Mouse (Mus musculus): ENCODE data around the gene Tk1. TPM values are rescaled to one million over a fixed set of nuclear protein-coding genes. Genes with fewer than 3 reads are reported as not detected.
A peak's percentile ranks its signal among the peaks of the same experiment; 100 is the strongest.
"Not testable (repeated sequence)": the region's sequence is repeated elsewhere in the genome, so short reads cannot be mapped to it uniquely, and the experiment has no call there.

Gene Tk1
- polyA plus RNA-seq, 1 experiment from 2014 or later: 92.9 TPM

DNA sequence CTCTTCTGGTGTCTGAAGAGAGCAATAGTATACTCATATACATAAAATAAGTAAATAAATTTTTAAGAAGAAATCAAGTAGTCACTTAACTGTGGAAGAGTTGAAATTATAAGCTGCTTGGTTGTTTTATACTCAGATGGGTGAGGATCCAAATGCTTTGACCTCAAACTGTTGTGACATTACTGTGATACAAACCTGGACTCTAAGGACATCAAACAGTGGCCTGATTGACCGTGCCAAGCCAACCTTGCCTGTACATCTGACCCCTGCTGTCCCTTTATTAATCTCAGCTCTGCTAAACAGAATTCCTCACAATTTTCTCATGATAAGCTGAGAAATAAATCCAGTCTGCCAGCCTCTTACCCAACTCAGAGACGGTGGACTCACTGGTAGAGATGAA is 19.8 kb upstream of the Tk1 start:
- 79% methylated on average over 2 of the region's 2 CpGs for WGBS
- Histone ChIP-seq H3K27me3 (no peaks in the 10 kb centered on the region), H3K36me3 (no peaks in the 10 kb centered on the region), H3K4me3 (no peak overlapping the region), H3K4me2 (no peak overlapping the region), H3K4me1 (replicated peaks) (peaks cover 30% of the 10 kb centered on the region), H3K9ac (no peak overlapping the region), H3K9me3 (replicated peaks) (no peaks in the 10 kb centered on the region), H3K27ac (no peak overlapping the region)
- ATAC-seq (replicated peaks; ENCODE audit: insufficient number of reproducible peaks, insufficient read depth, low FRiP score, low read depth): no peak

DNA sequence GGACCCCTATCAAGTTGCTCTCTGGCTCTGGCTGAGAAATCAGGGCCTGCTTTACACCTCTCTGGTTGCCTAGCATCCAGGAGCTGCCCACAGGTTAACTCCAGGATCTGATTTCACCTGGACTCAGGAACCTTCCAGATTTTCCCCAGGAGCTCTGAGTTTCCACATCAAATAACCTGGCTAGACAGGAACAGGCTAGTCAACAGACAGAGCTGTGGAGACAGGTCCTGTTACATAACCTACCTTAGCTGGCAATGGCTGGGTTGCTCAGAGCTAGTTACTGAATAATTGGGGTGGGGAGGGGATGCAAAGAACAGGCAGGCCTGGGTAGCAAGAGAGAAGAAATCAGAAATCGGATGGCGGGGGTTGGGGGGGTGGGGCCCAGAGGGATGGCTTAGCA is 19.1 kb upstream of the Tk1 start:
- Histone ChIP-seq H3K27ac (no peak overlapping the region), H3K4me2 (no peak overlapping the region), H3K4me3 (no peak overlapping the region), H3K27me3 (no peaks in the 10 kb centered on the region), H3K36me3 (no peaks in the 10 kb centered on the region), H3K4me1 (replicated peaks) (peaks cover 26% of the 10 kb centered on the region), H3K9ac (no peak overlapping the region), H3K9me3 (replicated peaks) (no peaks in the 10 kb centered on the region)
- WGBS: 59% methylated on average over 2 of the region's 2 CpGs
- no peak for ATAC-seq (replicated peaks; ENCODE audit: insufficient number of reproducible peaks, insufficient read depth, low FRiP score, low read depth)

DNA sequence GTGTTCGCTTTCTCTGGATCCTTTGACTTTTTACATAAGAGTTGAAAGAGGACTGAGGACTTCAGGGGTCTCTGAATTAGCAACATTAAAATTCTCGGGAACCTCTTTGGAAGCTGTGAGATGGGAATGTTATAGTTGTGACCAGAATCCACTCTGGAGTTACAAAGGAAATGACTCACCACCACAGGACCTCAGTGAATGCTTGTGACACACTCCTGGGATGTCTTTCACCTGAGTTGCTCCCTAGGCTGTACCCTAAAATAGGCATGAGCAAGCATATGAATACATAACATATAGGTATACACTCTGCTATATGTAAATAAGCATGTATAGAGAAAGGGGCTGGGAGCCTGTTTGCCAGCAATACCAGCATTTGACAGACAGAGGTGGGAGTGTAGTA is 17.5 kb upstream of the Tk1 start:
- Histone ChIP-seq H3K4me1 (replicated peaks) (peaks cover 26% of the 10 kb centered on the region), H3K4me2 (no peak overlapping the region), H3K27me3 (no peaks in the 10 kb centered on the region), H3K36me3 (no peaks in the 10 kb centered on the region), H3K9ac (no peak overlapping the region), H3K9me3 (replicated peaks) (no peaks in the 10 kb centered on the region), H3K4me3 (no peak overlapping the region), H3K27ac (no peak overlapping the region)
- ATAC-seq (replicated peaks; ENCODE audit: insufficient number of reproducible peaks, insufficient read depth, low FRiP score, low read depth): no peak
- 81% methylated on average over 2 of the region's 2 CpGs for WGBS

DNA sequence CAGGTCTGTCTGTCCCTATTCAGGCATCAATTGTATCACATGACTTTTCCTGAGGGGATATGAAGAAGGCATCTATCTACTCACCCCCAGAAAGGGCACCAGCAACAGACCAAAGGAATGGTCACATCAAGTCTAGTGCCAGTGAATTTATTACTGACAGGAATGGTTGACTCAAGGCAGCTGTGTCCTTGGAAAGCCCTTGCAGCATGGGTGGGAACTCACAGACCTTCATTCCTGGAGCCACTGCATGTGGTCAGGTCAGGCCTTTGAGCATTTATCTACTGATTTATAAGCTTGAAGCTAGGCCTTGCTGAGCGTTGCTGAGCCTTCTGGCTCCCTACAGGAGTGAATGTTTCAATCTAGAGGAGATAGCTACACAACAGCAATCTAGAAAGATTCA is 15.0 kb upstream of the Tk1 start:
- Histone ChIP-seq H3K9me3 (replicated peaks) (no peaks in the 10 kb centered on the region), H3K36me3 (no peaks in the 10 kb centered on the region), H3K27ac (peak overlapping the region; percentile 48), H3K4me3 (no peak overlapping the region), H3K27me3 (no peaks in the 10 kb centered on the region), H3K4me2 (no peak overlapping the region), H3K9ac (0 out of 2 replicates have a peak overlapping the region, but pooled peaks have one; percentile 0), H3K4me1 (replicated peaks) (peaks cover 25% of the 10 kb centered on the region)
- WGBS: 22% methylated on average over 1 of the region's 1 CpGs
- ATAC-seq (replicated peaks; ENCODE audit: insufficient number of reproducible peaks, insufficient read depth, low FRiP score, low read depth): no peak

DNA sequence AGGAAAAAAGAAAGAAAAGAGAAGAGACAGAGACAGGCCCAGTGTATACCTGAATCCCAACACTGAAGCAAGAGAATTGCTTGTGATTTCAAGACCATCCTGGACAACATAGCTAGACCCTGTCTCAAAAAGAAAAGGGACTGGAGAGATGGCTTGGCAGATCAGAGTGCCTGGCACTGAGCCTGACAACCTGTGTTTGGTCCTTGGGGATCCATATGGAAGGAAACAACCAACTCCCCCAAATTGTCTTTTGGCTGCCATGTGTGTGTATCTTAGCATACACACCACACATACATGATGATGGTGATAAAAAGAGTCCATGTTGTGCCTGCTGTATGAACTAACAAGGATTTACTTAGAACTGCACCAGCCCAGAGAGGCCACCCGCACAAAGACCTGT is 13.1 kb upstream of the Tk1 start:
- no peaks in the 10 kb centered on the region for H3K36me3 ChIP-seq
- H3K4me2 ChIP-seq: no peak overlapping the region
- no peak for ATAC-seq (replicated peaks; ENCODE audit: insufficient number of reproducible peaks, insufficient read depth, low FRiP score, low read depth)
- H3K9me3 ChIP-seq (replicated peaks): no peaks in the 10 kb centered on the region
- peak overlapping the region; percentile 51 for H3K27ac ChIP-seq
- no peak overlapping the region for H3K4me3 ChIP-seq
- H3K4me1 ChIP-seq (replicated peaks): peaks cover 25% of the 10 kb centered on the region
- 85% methylated on average over 1 of the region's 1 CpGs for WGBS
- H3K9ac ChIP-seq: no peak overlapping the region
- no peaks in the 10 kb centered on the region for H3K27me3 ChIP-seq

DNA sequence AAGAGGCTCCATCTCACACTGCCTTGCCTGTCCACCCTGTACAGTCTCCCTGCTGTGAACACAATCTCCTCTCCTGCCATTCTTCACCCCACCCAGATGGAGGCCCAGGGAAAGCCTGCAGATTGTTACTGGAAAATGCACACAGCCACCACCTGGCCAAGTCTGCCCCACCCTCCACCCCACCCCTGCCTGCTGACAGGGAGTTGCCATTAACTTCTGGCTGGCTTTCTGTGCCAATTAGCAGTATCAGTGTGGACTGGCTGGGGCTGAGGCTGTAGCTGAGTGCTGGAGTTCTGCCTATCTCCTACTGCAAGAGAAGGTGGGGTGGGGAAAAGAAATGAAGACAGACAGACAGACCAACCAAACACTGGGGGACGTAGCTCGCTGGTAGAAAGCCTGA is 12.7 kb upstream of the Tk1 start:
- WGBS: 71% methylated on average over 2 of the region's 2 CpGs
- Histone ChIP-seq H3K36me3 (no peaks in the 10 kb centered on the region), H3K9me3 (replicated peaks) (no peaks in the 10 kb centered on the region), H3K27ac (peak overlapping the region; percentile 51), H3K4me1 (replicated peaks) (peaks cover 25% of the 10 kb centered on the region), H3K4me2 (no peak overlapping the region), H3K27me3 (no peaks in the 10 kb centered on the region), H3K9ac (no peak overlapping the region), H3K4me3 (no peak overlapping the region)
- peak; percentile 41; the same call in 1 of the 2 replicates for ATAC-seq (replicated peaks; ENCODE audit: insufficient number of reproducible peaks, insufficient read depth, low FRiP score, low read depth)

DNA sequence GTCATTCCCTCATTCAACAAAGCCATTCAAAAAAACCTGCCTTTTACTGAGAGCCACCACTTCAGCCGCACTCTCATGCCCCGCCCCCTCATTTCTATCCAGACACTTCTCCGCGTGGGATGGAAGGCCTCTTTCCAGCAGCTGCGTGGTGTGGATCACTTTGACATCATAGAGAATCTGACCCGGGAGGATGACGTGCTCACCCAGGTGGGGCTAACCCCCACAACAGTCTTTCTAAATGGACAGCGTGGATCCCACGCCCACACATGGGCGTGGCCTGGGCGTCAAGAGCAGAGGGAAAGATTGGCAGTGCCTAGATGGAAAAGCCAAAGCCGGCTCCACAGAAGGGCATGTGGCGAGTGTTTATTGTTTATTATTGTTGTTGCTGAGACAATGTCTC is 10.4 kb upstream of the Tk1 start:
- ATAC-seq (replicated peaks; ENCODE audit: insufficient number of reproducible peaks, insufficient read depth, low FRiP score, low read depth): no peak
- Histone ChIP-seq H3K9me3 (replicated peaks) (no peaks in the 10 kb centered on the region), H3K4me1 (replicated peaks) (peaks cover 33% of the 10 kb centered on the region), H3K27me3 (no peaks in the 10 kb centered on the region), H3K36me3 (no peaks in the 10 kb centered on the region), H3K9ac (no peak overlapping the region), H3K4me3 (peak overlapping the region; percentile 23), H3K4me2 (peak overlapping the region; percentile 55), H3K27ac (no peak overlapping the region)
- 28% methylated on average over 13 of the region's 13 CpGs for WGBS

DNA sequence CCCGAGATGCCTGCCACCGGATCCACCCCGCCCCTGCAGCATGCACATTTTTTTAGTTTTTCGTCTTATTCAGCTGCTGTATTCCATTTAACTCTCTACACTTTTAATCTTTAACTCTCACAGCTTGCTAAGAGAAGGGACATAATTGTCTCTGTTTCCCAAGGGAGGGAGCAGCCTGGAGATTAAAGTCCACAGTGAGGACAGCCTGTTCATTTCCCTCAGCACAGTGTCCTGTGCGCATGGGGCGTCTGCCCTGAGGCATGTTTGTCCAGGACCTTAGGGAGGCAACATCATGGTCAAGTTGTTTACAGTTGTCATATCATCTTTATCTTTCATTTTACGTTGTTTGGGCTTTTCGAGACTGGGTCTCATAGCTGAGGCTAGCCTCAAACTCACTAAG is 8.2 kb upstream of the Tk1 start:
- Histone ChIP-seq H3K4me3 (no peak overlapping the region), H3K4me1 (replicated peaks) (peaks cover 44% of the 10 kb centered on the region), H3K27me3 (no peaks in the 10 kb centered on the region), H3K27ac (no peak overlapping the region), H3K9me3 (replicated peaks) (no peaks in the 10 kb centered on the region), H3K4me2 (no peak overlapping the region), H3K9ac (no peak overlapping the region), H3K36me3 (no peaks in the 10 kb centered on the region)
- 84% methylated on average over 8 of the region's 8 CpGs for WGBS
- ATAC-seq (replicated peaks; ENCODE audit: insufficient number of reproducible peaks, insufficient read depth, low FRiP score, low read depth): no peak

DNA sequence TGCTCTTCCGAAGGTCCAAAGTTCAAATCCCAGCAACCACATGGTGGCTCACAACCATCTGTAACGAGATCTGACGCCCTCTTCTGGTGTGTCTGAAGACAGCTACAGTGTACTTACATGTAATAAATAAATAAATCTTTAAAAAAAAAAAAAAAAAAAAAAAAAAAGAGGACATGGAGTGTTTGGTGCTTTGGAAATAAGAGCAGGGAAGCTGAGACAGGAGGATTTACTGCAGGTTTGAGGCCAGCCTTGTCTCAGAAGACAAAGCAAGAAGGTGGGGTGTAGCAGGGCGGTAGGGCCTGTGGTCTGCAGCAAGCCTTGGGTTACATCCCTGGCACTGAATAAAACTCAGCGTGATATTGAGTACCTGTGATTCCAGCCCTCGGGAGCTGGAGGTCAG is 7.6 kb upstream of the Tk1 start:
- H3K4me2 ChIP-seq; H3K4me3 ChIP-seq; H3K27me3 ChIP-seq; H3K27ac ChIP-seq; H3K36me3 ChIP-seq; ATAC-seq (replicated peaks; ENCODE audit: insufficient number of reproducible peaks, insufficient read depth, low FRiP score, low read depth); H3K9ac ChIP-seq; H3K9me3 ChIP-seq (replicated peaks): not testable (repeated sequence)
- peaks cover 44% of the 10 kb centered on the region for H3K4me1 ChIP-seq (replicated peaks)
- WGBS: 91% methylated on average over 4 of the region's 6 CpGs

DNA sequence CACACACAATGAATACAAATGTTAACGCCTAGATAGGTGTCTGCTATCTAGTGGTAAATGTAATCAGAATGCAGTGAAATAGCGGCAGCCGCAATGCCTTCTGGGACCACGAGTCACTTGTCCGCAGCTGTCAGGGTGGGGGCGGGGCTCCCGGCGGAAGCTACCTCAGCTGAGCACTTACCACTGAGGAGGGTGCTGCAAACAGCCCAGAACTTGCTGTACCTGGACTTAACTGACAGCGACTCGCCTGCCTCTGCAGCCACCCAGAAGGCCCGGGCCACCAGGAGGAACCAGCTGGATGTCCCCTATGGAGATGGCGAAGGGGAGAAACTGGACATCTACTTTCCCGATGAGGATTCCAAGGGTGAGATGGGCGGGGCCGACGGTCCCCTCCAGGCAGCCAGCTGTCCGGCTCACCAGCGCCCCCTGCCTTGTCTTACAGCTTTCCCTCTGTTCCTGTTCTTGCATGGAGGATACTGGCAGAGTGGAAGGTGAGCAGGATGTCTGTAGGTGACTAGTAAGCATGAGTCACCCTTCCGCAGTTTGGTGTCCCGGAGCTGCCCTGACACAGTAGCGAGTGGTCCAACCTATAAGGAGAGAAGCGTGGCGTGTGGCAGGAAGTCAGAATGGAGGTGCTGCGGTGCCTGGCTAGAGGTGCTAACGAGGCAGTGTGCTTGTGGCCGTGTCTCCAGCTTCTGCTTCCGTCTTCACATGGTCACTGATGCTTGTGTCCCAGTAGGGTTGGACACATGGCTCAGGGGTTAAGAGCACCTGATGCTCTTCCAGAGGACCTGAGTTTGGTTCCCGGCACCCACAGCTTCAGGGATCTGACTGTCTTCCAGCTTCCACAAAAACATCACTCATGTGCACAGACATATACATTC is 6.4 kb upstream of the Tk1 start:
- peak overlapping the region; percentile 50 for H3K4me2 ChIP-seq
- no peak overlapping the region for H3K9ac ChIP-seq
- peak overlapping the region; percentile 27 for H3K4me3 ChIP-seq
- H3K27ac ChIP-seq: no peak overlapping the region
- no peaks in the 10 kb centered on the region for H3K9me3 ChIP-seq (replicated peaks)
- H3K36me3 ChIP-seq: no peaks in the 10 kb centered on the region
- WGBS: 24% methylated on average over 28 of the region's 28 CpGs
- H3K27me3 ChIP-seq: no peaks in the 10 kb centered on the region
- H3K4me1 ChIP-seq (replicated peaks): peaks cover 50% of the 10 kb centered on the region
- no peak; the same call in 1 of the 2 replicates for ATAC-seq (replicated peaks; ENCODE audit: insufficient number of reproducible peaks, insufficient read depth, low FRiP score, low read depth)

DNA sequence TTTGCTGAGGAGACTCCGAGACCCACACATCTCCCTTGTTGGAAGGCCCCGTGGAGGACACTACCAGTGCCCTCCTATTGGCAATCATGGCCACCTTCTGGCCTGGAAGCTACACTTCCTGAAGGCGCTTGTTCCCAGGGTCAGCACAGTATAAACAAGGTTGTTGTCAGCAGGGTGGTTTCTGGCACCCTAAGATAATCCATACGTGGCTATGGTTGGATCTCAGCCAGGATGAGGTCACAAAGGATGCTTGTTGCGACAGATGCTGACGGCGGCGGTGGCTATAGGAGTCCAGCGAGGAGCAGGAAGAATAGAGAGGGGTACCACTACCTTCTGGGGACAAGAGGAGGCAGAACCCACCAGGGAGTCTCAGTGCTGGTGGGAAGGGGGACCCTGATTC is 4.5 kb upstream of the Tk1 start:
- H3K9ac ChIP-seq: 0 out of 2 replicates have a peak overlapping the region, but pooled peaks have one; percentile 1
- H3K9me3 ChIP-seq (replicated peaks): no peaks in the 10 kb centered on the region
- 56% methylated on average over 9 of the region's 9 CpGs for WGBS
- no peak for ATAC-seq (replicated peaks; ENCODE audit: insufficient number of reproducible peaks, insufficient read depth, low FRiP score, low read depth)
- H3K4me3 ChIP-seq: no peak overlapping the region
- H3K4me1 ChIP-seq (replicated peaks): peaks cover 64% of the 10 kb centered on the region
- peak overlapping the region; percentile 95 for H3K27ac ChIP-seq
- no peaks in the 10 kb centered on the region for H3K36me3 ChIP-seq
- no peak overlapping the region for H3K4me2 ChIP-seq
- H3K27me3 ChIP-seq: no peaks in the 10 kb centered on the region

DNA sequence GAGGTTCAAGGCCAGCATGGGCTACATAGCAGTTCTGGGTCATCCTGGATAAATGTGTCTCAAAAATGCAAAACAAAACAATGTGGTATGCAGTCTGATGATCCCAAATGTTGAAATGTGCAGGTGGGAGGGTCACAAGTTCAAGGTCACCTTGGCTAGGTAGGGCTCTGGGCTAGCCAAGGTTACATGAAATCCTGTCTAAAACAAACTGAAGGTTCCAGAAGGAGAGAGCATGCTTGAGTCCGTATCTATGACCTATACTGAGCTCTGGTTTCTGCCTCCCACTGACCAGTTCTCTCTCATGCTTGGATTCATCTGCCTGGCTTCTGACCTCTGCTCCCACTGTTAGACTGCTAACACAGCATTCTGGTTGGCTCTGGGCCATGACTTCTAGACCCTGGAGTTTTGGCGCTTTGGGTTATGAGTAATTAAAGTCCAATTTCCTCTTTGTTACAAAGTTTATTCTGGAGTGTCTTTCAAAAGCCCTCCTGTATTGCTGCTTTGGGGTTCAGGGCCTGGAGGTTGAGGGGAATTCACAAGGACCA is 3.9 kb upstream of the Tk1 start:
- no peak for ATAC-seq (replicated peaks; ENCODE audit: insufficient number of reproducible peaks, insufficient read depth, low FRiP score, low read depth)
- H3K4me3 ChIP-seq: no peak overlapping the region
- H3K27me3 ChIP-seq: no peaks in the 10 kb centered on the region
- H3K9me3 ChIP-seq (replicated peaks): no peaks in the 10 kb centered on the region
- H3K4me2 ChIP-seq: peak overlapping the region; percentile 92; the same call in 1 of the 2 replicates
- no peaks in the 10 kb centered on the region for H3K36me3 ChIP-seq
- peak overlapping the region; percentile 95 for H3K27ac ChIP-seq
- H3K4me1 ChIP-seq (replicated peaks): peaks cover 70% of the 10 kb centered on the region
- 44% methylated on average over 2 of the region's 2 CpGs for whole genome bisulfite sequencing
- H3K9ac ChIP-seq: 0 out of 2 replicates have a peak overlapping the region, but pooled peaks have one; percentile 1
